Mouse (Mus musculus): Measurements from ENCODE around the gene Vmn1r179.
"Not testable (repeated sequence)": the region's sequence is repeated elsewhere in the genome, so short reads cannot be mapped to it uniquely, and the experiment has no call there.

The Vmn1r179 gene

GRCm38 (mm10) chr7:23926678-23927077, at the start of gene Vmn1r179:
Gene Vmn1r179 (plus strand): TSS chr7:23926978.
- no peak for DNase-seq (ENCODE audit: low read depth, low spot score)

- DNase-seq (ENCODE audit: low read depth, low spot score) = no peak
These were observed 35.1 kb upstream of the Vmn1r179 start, which contains the start of gene Vmn1r178 for GRCm38 (mm10) chr7:23891709-23892108. Gene Vmn1r178 (plus strand): TSS chr7:23892009.

- no peak for DNase-seq (ENCODE audit: low read depth, low spot score)
These were observed 23.6 kb downstream of the Vmn1r179 start, which contains the start of gene Vmn1r180 for GRCm38 (mm10) chr7:23950332-23950731. Gene Vmn1r180 (plus strand): TSS chr7:23950632.

- DNase-seq (ENCODE audit: low read depth, low spot score) = not testable (repeated sequence)
These were observed 41.3 kb downstream of the Vmn1r179 start for GRCm38 (mm10) chr7:23968044-23968443.

- DNase-seq (ENCODE audit: low read depth, low spot score) = not testable (repeated sequence)
These were observed 47.5 kb downstream of the Vmn1r179 start, which contains the start of gene Vmn1r181 for GRCm38 (mm10) chr7:23974315-23974714. Gene Vmn1r181 (plus strand): TSS chr7:23974615.
